Mouse (Mus musculus) forebrain, embryonic 14.5 days (tissue): ENCODE data around the gene Vmn2r103. TPM values are rescaled to one million over a fixed set of nuclear protein-coding genes. Genes with fewer than 3 reads are reported as not detected.

Experiments used
- ATAC-seq: fragments of 200-750 bp; cut with Nextera tagmentation; 2 replicates; pipeline ENCODE4 v1.8.0; 2017; ENCODE audit warnings: mild to moderate bottlenecking, moderate library complexity
- DNase-seq: peaks from one replicate; pipeline ENCODE4 v3.0.0-alpha.2; 2015; ENCODE audit warnings: low spot score
- H3K27ac ChIP-seq: fragments of 300-500 bp; sonication (generic); 2 replicates; pipeline ENCODE4 v1.5.1; 2014; ENCODE audit warnings: low read depth, mild to moderate bottlenecking, control low read depth, low read length, moderate library complexity
- H3K27me3 ChIP-seq: fragments of 300-500 bp; sonication (generic); replicated peaks from 2 replicates; pipeline ENCODE4 v1.6.1; 2014; ENCODE audit warnings: low read length, control low read depth, mixed read lengths; ENCODE audit not compliant: control insufficient read depth, insufficient read depth
- H3K36me3 ChIP-seq: fragments of 300-500 bp; sonication (generic); 2 replicates; pipeline ENCODE4 v1.6.1; 2014; ENCODE audit warnings: low read length, control low read depth; ENCODE audit not compliant: control insufficient read depth, insufficient read depth
- H3K4me1 ChIP-seq: fragments of 300-500 bp; sonication (generic); 2 replicates; pipeline ENCODE4 v1.6.1; 2014; ENCODE audit warnings: antibody characterized with exemption, low read length, control low read depth; ENCODE audit not compliant: control insufficient read depth, insufficient read depth
- H3K4me2 ChIP-seq: fragments of 300-500 bp; sonication (generic); 2 replicates; pipeline ENCODE4 v1.6.1; 2014; ENCODE audit warnings: mild to moderate bottlenecking, control low read depth, low read length
- H3K4me3 ChIP-seq: fragments of 300-500 bp; sonication (generic); 2 replicates; pipeline ENCODE4 v1.5.1; 2014; ENCODE audit warnings: low read depth, low read length, control low read depth
- H3K9ac ChIP-seq: fragments of 300-500 bp; sonication (generic); 2 replicates; pipeline ENCODE4 v1.6.1; 2014; ENCODE audit warnings: mild to moderate bottlenecking, low read length, control low read depth, moderate library complexity
- H3K9me3 ChIP-seq: fragments of 300-500 bp; sonication (generic); replicated peaks from 2 replicates; pipeline ENCODE4 v1.6.1; 2016; ENCODE audit warnings: low read length, control low read depth, mixed read lengths; ENCODE audit not compliant: control insufficient read depth
- WGBS: fragments of 180-500 bp; shearing (Covaris S2); extraction: QIAGEN DNeasy Blood & Tissue Kit; methylation state at CpG from one replicate; pipeline ENCODE4 v1.1.7; 2014; 5-methylcytosine and 5-hydroxymethylcytosine counted together
- polyA plus RNA-seq: library from polyadenylated mRNA; unstranded; fragments of >200 nt; fragmentation: Nextera tagmentation; extraction: Ambion mirVana; gene quantifications from 2 replicates; pipeline ENCODE4 v1.2.1, GENCODE M21; 2014

Vmn2r103 gene
- not detected in 2 replicates for polyA plus RNA-seq

DNA sequence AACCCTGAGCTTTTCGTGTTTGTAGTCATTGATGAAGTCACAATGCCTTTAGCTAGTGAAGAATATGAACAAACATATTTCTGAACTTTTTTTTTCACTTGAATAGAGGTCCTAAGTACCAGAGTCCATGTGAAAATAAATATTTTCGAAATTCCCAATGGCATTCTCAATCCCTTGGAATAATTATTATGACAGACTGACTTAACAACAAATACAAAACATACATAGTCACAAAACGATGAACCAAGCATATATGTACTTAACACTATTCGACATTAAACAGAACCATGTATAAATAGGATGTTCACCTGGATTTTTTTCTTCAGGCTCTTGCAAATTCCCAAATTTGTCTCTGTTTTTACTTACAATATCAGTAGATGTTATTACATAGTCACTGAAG, at the start of gene Vmn2r103:
Gene Vmn2r103, plus strand, starts transcription at position 301 of the 400 bp plus-strand sequence.
- Histone ChIP-seq H3K4me1 (no peaks in the 10 kb centered on the region), H3K9me3 (no peaks in the 10 kb centered on the region; the same call in 1 of the 2 replicates), H3K27ac (no peak within 1 kb of the TSS), H3K4me3 (no peak within 1 kb of the TSS), H3K36me3 (no peaks in the 10 kb centered on the region), H3K9ac (no peak within 1 kb of the TSS), H3K4me2 (no peak within 1 kb of the TSS), H3K27me3 (no peaks in the 10 kb centered on the region)
- 56% methylated on average over 4 of the region's 4 CpGs for WGBS
- DNase-seq: no peak
- ATAC-seq: no peak

DNA sequence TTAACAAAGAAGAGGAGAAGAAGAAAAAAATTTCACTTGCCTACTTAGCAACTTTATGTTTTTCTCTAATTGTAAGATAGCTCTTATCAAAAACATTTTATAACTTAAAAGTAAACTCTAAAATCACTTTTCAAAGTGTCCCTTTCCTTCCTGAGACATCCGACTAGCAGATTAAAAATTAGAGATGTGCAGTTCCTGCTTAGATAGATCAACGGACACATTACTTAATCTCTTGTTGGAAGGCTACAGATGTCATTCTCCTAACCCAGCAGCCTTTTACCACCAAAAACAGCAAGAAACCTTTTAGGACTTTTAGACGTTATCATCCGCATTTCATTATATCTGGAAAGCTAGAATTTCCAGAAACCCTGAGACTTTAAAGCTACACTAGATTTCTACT, 5.8 kb downstream of the Vmn2r103 start:
- 84% methylated on average over 4 of the region's 4 CpGs for WGBS
- ATAC-seq (no peak), DNase-seq (no peak)
- Histone ChIP-seq H3K27me3 (no peaks in the 10 kb centered on the region), H3K4me2 (no peak overlapping the region), H3K27ac (no peak overlapping the region), H3K4me1 (no peaks in the 10 kb centered on the region), H3K36me3 (no peaks in the 10 kb centered on the region), H3K9me3 (no peaks in the 10 kb centered on the region), H3K4me3 (no peak overlapping the region), H3K9ac (no peak overlapping the region)

DNA sequence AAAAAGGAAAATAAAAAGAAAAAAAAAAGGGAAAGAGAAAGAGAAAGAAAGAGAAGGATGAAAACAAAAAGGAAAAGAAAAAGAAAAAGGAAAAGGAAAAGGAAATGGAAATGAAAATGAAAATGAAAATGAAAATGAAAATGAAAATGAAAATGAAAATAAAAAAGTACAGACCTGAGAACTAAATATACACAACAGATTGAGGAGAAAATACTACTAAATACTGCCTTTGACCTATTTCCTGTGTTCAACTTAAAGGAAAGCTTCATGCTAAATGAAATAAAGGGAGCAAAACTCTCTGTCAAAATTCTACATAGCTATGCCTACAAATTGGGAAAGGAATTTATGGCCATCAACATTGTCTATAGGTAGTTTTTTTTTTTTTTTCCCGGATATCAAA, 16.1 kb downstream of the Vmn2r103 start:
- Histone ChIP-seq H3K9me3 (no peaks in the 10 kb centered on the region), H3K4me3 (no peak overlapping the region), H3K27ac (no peak overlapping the region), H3K4me1 (no peaks in the 10 kb centered on the region), H3K27me3 (no peaks in the 10 kb centered on the region), H3K9ac (no peak overlapping the region), H3K4me2 (no peak overlapping the region), H3K36me3 (no peaks in the 10 kb centered on the region)
- WGBS: 83% methylated on average over 1 of the region's 1 CpGs
- DNase-seq: no peak
- no peak for ATAC-seq

Other genes starting within 250 kb of the Vmn2r103 start
- gene Vmn2r101, start 196.1 kb upstream of the Vmn2r103 start, polyA plus RNA-seq: not detected in 2 replicates
- not detected in 2 replicates for gene Vmn2r102, start 113.0 kb upstream of the Vmn2r103 start, polyA plus RNA-seq